Mouse (Mus musculus): ENCODE measurements around the gene Serpina3m. TPM values are rescaled to one million over a fixed set of nuclear protein-coding genes. Genes with fewer than 3 reads are reported as not detected.

The Serpina3m gene
- total RNA-seq (2023; ENCODE audit: inconsistent age): not detected in 4 replicates

GRCm38 (mm10) chr12:104338226-104338625 is at the start of gene Serpina3m, which contains the start of gene Serpina3k:
Gene Serpina3m, plus strand, starts transcription at chr12:104338486.
Gene Serpina3k, plus strand, starts transcription at chr12:104338486.

GRCm38 (mm10) chr12:104314253-104314652 is 24.0 kb upstream of the Serpina3m start, which contains the start of gene Serpina3j:
Gene Serpina3j, plus strand, starts transcription at chr12:104314553.

DNA sequence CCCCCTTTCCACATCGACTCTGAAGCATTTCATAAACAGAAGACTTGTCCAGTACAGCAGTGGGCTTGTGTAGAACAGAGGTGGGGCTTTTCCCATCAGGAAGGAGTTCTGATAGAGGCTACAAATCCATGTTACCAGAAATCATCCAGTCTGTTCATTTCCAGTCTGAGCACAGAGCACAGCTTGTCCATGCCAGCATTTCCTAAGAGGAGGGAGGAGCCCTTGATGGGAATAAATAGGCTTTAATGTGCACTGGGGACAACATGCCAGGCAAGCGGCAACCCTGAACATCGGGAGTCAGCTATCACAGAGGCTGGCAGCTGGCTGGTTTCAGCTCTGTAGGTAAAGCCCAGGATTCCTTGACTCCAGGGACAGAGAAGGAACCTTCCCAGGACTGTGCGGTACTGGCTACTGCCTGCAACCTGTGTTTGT is 68.2 kb downstream of the Serpina3m start, which contains the start of gene Serpina3n:
TSS of gene Serpina3n (plus strand) at position 276 of the 432 bp plus-strand sequence.

Other genes with a start within 250 kb of the Serpina3m start
- gene Serpina5, start 237.4 kb upstream of the Serpina3m start, total RNA-seq (2023; ENCODE audit: inconsistent age): not detected in 4 replicates
- not detected in 4 replicates for gene Serpina3a, start 225.8 kb upstream of the Serpina3m start, total RNA-seq (2023; ENCODE audit: inconsistent age)
- gene Serpina3b, start 210.5 kb upstream of the Serpina3m start, total RNA-seq (2023; ENCODE audit: inconsistent age): not detected in 4 replicates
- gene Serpina3c, start 184.6 kb upstream of the Serpina3m start, total RNA-seq (2023; ENCODE audit: inconsistent age): not detected in 4 replicates
- gene Serpina3f, start 123.9 kb upstream of the Serpina3m start, total RNA-seq (2023; ENCODE audit: inconsistent age): 5.7 to 6.5 TPM (median 6.3 TPM) in 4 replicates
- 90.4 to 97.7 TPM (median 94.9 TPM) in 4 replicates for gene Serpina3g, start 102.2 kb upstream of the Serpina3m start, total RNA-seq (2023; ENCODE audit: inconsistent age)
- gene Serpina3i, start 75.4 kb upstream of the Serpina3m start, total RNA-seq (2023; ENCODE audit: inconsistent age): 0.87 to 2.8 TPM (median 2.1 TPM) in 4 replicates
- gene Serpina3j, start 23.9 kb upstream of the Serpina3m start, total RNA-seq (2023; ENCODE audit: inconsistent age): not detected in 4 replicates
- not detected in 4 replicates for gene Serpina3k, start within 50 bp of the Serpina3m start, total RNA-seq (2023; ENCODE audit: inconsistent age)
- gene Serpina3n, start 68.2 kb downstream of the Serpina3m start, total RNA-seq (2023; ENCODE audit: inconsistent age): 0.26 TPM in 1 of 4 replicates, not detected in the others
- not detected in 4 replicates for gene Gsc, start 134.8 kb downstream of the Serpina3m start, total RNA-seq (2023; ENCODE audit: inconsistent age)